Mouse (Mus musculus) lung, embryonic 14.5 days (tissue): Measurements from ENCODE around the gene Ghitm. TPM values are rescaled to one million over a fixed set of nuclear protein-coding genes. Genes with fewer than 3 reads are reported as not detected.

Experiments used
- ATAC-seq: fragments of 200-750 bp; cut with Nextera tagmentation; 2 replicates; pipeline ENCODE4 v1.8.0; 2017; ENCODE audit warnings: mild to moderate bottlenecking, moderate TSS enrichment, moderate library complexity; ENCODE audit not compliant: insufficient read depth
- DNase-seq: peaks from one replicate; pipeline ENCODE4 v3.0.0-alpha.2; 2015
- H3K27ac ChIP-seq: fragments of 300-500 bp; sonication (generic); 2 replicates; pipeline ENCODE4 v1.5.1; 2014; ENCODE audit warnings: low read depth, mild to moderate bottlenecking, moderate library complexity
- H3K27me3 ChIP-seq: fragments of 300-500 bp; sonication (generic); 2 replicates; pipeline ENCODE4 v1.6.1; 2014; ENCODE audit warnings: low read length, control low read depth; ENCODE audit not compliant: insufficient read depth
- H3K36me3 ChIP-seq: fragments of 300-500 bp; sonication (generic); 2 replicates; pipeline ENCODE4 v1.6.1; 2014; ENCODE audit warnings: control low read depth; ENCODE audit not compliant: insufficient read depth
- H3K4me1 ChIP-seq: fragments of 300-500 bp; sonication (generic); 2 replicates; pipeline ENCODE4 v1.6.1; 2014; ENCODE audit warnings: antibody characterized with exemption, control low read depth; ENCODE audit not compliant: insufficient read depth
- H3K4me2 ChIP-seq: fragments of 300-500 bp; sonication (generic); 2 replicates; pipeline ENCODE4 v1.6.1; 2014; ENCODE audit warnings: mild to moderate bottlenecking
- H3K4me3 ChIP-seq: fragments of 300-500 bp; sonication (generic); 2 replicates; pipeline ENCODE4 v1.5.1; 2014; ENCODE audit warnings: low read depth, low read length
- H3K9ac ChIP-seq: fragments of 300-500 bp; sonication (generic); 2 replicates; pipeline ENCODE4 v1.6.1; 2014
- H3K9me3 ChIP-seq: fragments of 300-500 bp; sonication (generic); 2 replicates; pipeline ENCODE4 v1.6.1; 2016; ENCODE audit warnings: low read depth, low read length, control low read depth
- CTCF ChIP-seq: IDR thresholded peaks from 2 replicates; pipeline ENCODE4 v1.5.1; 2016; ENCODE audit warnings: antibody characterized with exemption, low read depth
- WGBS: fragments of 180-500 bp; shearing (Covaris S2); extraction: QIAGEN DNeasy Blood & Tissue Kit; methylation state at CpG from one replicate; pipeline ENCODE4 v1.1.7; 2014; 5-methylcytosine and 5-hydroxymethylcytosine counted together
- polyA plus RNA-seq: library from polyadenylated mRNA; unstranded; fragments of >200 nt; fragmentation: Nextera tagmentation; extraction: Ambion mirVana; gene quantifications from 2 replicates; pipeline ENCODE4 v1.2.1, GENCODE M21; 2014

Gene Ghitm
- polyA plus RNA-seq = 186 and 193 TPM in 2 replicates

DNA sequence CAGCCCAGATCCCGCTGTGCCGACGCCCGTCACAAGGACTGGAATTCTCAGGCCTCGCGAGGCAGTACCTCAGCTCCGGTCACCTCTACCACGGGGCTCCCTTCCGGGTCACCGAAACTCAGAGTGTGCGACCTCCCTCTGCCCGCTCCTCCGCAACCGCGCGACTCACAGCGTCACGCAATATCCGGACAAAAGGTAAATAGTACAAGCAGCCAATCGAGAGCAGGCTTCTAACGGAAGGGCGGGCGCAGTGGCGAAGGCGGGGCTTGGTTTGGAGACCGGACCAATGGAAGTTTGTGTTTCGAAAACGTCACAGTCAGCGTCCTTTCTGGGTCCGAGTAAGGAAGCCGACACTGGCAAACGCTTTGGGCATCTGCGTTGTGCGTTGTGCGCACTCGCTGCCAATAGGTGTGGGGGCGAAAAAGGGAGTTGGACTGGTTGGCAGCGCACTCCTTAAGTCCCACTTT is at the start of gene Ghitm:
TSS of gene Ghitm (minus strand) at position 146 of the 467 bp plus-strand sequence.
- WGBS = under 1% methylated on average over 38 of the region's 38 CpGs
- Histone ChIP-seq H3K9ac (peak within 1 kb of the TSS; percentile 73), H3K36me3 (peaks cover 24% of the 10 kb centered on the region), H3K27ac (peak within 1 kb of the TSS; percentile 82), H3K27me3 (no peaks in the 10 kb centered on the region), H3K4me1 (peaks cover 3% of the 10 kb centered on the region; the same call in 1 of the 2 replicates), H3K4me3 (peak within 1 kb of the TSS; percentile 60), H3K4me2 (peak within 1 kb of the TSS; percentile 71), H3K9me3 (no peaks in the 10 kb centered on the region)
- ATAC-seq = peak; percentile 99
- DNase-seq = peak; percentile 98
- TF ChIP-seq CTCF = no peak

DNA sequence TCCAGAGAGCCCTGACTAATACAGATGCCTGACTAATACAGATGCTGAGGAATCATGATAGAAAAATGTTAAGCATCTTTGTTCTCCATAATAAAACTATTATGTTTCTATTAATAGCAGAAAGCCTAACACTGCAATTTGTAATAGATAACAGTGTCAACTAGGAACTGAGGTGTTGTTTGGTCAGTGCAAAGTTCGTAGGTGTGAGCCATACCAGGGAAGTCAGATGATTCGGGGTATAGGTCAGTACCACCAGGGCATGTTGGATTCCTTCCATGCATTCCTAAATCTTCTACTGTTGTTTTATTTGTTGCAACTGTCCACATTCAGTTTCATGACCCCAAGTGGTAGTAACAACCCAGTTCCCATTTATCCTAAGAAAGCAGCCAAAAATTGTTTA is 49.8 kb upstream of the Ghitm start:
- Histone ChIP-seq H3K36me3 (no peaks in the 10 kb centered on the region), H3K4me2 (no peak overlapping the region), H3K9me3 (no peaks in the 10 kb centered on the region), H3K27ac (no peak overlapping the region), H3K9ac (no peak overlapping the region), H3K4me1 (no peaks in the 10 kb centered on the region), H3K27me3 (no peaks in the 10 kb centered on the region), H3K4me3 (no peak overlapping the region)
- DNase-seq = no peak
- 83% methylated on average over 2 of the region's 2 CpGs for WGBS
- no peak for ATAC-seq
- TF ChIP-seq CTCF = no peak

DNA sequence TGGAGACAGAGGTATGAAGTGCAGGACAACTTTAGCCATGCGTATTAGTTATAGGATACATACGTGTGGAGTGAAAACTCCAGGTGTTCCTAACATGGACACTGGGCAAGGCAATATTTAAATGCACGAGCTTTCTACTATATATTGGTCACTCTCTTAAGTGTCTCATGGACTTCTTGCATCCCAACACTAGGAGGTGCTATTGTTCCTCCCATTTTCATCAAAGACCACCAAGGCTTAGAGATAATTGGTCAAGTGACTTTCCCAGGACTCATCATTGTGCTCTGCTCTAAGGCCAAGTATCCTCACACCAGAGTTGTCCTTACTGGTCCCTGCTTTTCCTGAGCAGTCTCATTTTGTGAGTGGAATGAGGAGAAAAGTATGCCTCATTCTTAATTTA is 39.4 kb upstream of the Ghitm start:
- 69% methylated on average over 3 of the region's 3 CpGs for WGBS
- Histone ChIP-seq H3K27me3 (no peaks in the 10 kb centered on the region), H3K4me2 (no peak overlapping the region), H3K9ac (no peak overlapping the region), H3K4me3 (no peak overlapping the region), H3K4me1 (no peaks in the 10 kb centered on the region), H3K27ac (no peak overlapping the region), H3K36me3 (no peaks in the 10 kb centered on the region), H3K9me3 (no peaks in the 10 kb centered on the region)
- ATAC-seq (no peak), DNase-seq (peak; percentile 21)
- peak; percentile 33 for TF ChIP-seq CTCF

DNA sequence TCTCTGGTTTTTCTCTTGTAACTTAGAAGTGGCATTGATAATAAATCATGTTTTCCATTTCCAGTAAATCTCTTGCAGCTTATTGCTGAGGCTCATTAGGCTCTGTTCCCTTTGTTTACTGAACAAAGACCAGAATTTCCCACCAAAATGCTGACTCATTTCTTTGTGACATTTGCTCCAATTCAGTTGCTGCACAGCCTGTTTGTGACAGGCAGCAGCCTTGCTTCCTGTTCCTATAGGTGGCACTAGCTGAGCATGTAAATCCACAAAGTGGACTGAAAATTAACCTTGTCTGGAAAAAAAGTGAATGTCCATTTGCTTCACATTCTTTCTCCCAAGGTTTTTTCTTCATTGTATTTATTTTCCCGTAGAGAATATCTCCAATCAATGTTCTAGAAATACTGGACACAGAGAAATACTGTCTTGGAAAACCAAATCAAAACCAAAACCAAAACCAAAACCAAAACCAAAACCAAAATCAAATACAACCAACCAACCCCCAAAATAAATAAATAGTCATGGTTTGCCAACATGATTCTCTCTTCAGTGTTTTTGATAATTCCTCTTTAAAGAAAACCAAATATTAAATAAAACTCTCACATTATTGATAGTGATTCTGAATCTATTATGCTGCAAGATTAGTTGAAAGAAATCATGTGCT is 30.3 kb upstream of the Ghitm start:
- Histone ChIP-seq H3K27ac (no peak overlapping the region), H3K4me2 (no peak overlapping the region), H3K9me3 (no peaks in the 10 kb centered on the region), H3K4me1 (no peaks in the 10 kb centered on the region), H3K4me3 (no peak overlapping the region), H3K27me3 (no peaks in the 10 kb centered on the region), H3K36me3 (no peaks in the 10 kb centered on the region), H3K9ac (no peak overlapping the region)
- peak; percentile 49 for TF ChIP-seq CTCF
- 64% methylated on average over 1 of the region's 1 CpGs for WGBS
- DNase-seq (peak; percentile 61), ATAC-seq (no peak)

DNA sequence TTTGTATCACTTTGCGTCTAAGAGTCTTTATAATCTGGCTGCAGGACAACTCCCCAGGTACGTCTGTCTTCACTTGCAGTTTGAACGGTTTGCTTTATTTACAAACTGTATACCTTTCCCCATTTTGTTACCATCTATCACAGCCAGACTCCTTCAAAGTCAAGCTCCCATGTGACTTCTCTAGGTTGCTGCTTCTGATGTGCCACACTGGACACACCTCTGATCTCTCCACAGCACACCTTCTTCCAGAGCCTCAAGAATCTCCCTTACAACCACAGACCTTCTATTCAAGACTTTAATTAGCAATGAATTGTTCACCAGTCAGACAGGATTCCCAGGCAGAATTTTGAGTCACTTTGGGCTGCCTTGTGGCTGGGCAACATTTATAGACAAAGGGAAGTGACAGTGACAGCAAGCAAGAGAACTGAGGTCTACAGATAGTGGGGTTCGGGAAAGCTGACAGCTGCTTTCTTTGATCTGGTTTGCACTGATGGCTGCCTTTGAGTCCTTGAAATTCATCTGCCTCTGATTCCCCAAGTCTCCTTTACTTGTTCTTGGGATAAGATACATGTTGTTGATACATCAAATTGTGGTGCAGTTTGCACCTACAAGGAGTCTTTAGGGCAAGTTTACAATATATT is 29.4 kb upstream of the Ghitm start:
- Histone ChIP-seq H3K27ac (no peak overlapping the region), H3K9ac (no peak overlapping the region), H3K4me2 (no peak overlapping the region), H3K4me3 (no peak overlapping the region), H3K4me1 (no peaks in the 10 kb centered on the region), H3K27me3 (no peaks in the 10 kb centered on the region), H3K9me3 (no peaks in the 10 kb centered on the region), H3K36me3 (no peaks in the 10 kb centered on the region)
- ATAC-seq (no peak), DNase-seq (no peak)
- WGBS = 54% methylated on average over 4 of the region's 4 CpGs
- no peak for TF ChIP-seq CTCF

DNA sequence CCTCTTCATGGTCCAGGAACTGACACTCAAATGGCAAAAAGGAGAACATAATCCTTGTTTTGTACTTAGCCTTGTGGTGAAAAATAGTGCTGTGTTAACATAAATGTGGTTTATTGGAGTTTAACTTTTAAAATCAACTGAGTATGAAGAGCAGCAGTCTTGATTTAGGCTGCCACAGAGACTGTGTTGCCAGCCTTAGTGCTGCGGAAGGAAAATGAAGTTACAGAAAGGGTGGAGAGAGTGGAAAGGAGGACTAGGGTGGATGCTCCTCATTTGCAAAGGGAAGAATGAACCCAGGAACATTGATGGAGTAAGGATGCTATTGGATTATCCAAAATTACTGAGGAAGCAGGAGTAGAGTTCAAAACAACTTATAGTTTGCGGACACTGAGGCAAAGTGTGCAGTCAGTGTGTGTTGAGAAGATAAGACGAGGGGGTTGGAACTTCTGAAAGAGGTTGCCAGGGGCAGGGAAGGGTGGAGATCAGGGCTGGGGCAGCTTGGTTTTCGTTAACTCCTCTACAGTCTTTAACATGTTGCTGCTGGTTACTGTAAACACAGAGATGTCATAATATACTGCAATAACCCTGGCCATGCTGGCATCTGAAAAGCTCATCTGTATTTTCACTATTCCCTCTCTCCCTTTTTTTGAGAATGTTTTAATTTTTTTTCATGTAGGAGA is 28.3 kb upstream of the Ghitm start:
- H3K9me3 ChIP-seq = no peaks in the 10 kb centered on the region
- no peaks in the 10 kb centered on the region for H3K27me3 ChIP-seq
- 69% methylated on average over 4 of the region's 4 CpGs for WGBS
- no peak for DNase-seq
- no peaks in the 10 kb centered on the region for H3K36me3 ChIP-seq
- no peak overlapping the region for H3K4me3 ChIP-seq
- no peak for TF ChIP-seq CTCF
- no peak for ATAC-seq
- H3K4me1 ChIP-seq = no peaks in the 10 kb centered on the region
- H3K4me2 ChIP-seq = no peak overlapping the region
- H3K9ac ChIP-seq = no peak overlapping the region
- no peak overlapping the region for H3K27ac ChIP-seq

DNA sequence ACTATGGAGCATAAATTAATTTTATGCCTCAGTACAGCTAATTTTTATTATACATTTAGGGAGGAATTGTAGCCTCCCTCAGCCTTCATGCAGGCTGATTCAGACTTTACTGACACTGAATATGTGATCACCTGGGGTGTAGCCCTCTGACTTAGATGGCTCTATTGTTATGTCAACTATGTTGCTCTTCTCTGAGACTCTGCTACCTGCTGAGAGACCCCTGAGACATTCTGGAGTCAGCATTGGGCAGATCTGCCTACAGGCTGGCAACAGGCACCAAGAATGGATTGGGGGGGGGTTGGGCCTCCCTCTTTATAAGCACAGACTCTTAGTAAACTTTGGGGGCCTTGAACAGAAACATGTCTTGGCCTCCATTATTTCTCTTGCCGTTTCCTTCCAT is 19.3 kb upstream of the Ghitm start:
- Histone ChIP-seq H3K27ac (no peak overlapping the region), H3K9me3 (no peaks in the 10 kb centered on the region), H3K9ac (no peak overlapping the region), H3K4me3 (no peak overlapping the region), H3K27me3 (no peaks in the 10 kb centered on the region), H3K4me2 (no peak overlapping the region), H3K4me1 (no peaks in the 10 kb centered on the region), H3K36me3 (no peaks in the 10 kb centered on the region)
- WGBS = 88% methylated on average over 1 of the region's 1 CpGs
- TF ChIP-seq CTCF = no peak
- ATAC-seq = no peak
- DNase-seq = no peak
